Mouse (Mus musculus) CH12.LX (cell line): ENCODE measurements around the gene Arnt. TPM values are rescaled to one million over a fixed set of nuclear protein-coding genes. Genes with fewer than 3 reads are reported as not detected.
A peak's percentile ranks its signal among the peaks of the same experiment; 100 is the strongest.

Experiments
- DNase-seq: peaks from one replicate; pipeline ENCODE4 v3.0.0-alpha.2; 2013; ENCODE audit errors: extremely low read depth
- H3K27ac ChIP-seq: 2 replicates; pipeline ENCODE4 v1.5.1; 2012; ENCODE audit warnings: low read depth, mild to moderate bottlenecking, control low read depth, moderate library complexity; ENCODE audit not compliant: insufficient read depth
- H3K27me3 ChIP-seq: replicated peaks from 2 replicates; pipeline ENCODE3; 2012; ENCODE audit warnings: inconsistent platforms
- H3K36me3 ChIP-seq, 2 experiments: replicated peaks in 1 of 2; 2 replicates each; pipeline versions ENCODE3 to v1.6.1; 2012; ENCODE audit warnings: inconsistent platforms in 1 of 2, low read length in 1 of 2, mild to moderate bottlenecking in 1 of 2, mixed read lengths in 1 of 2, moderate library complexity in 1 of 2; ENCODE audit not compliant: control insufficient read depth in 1 of 2, insufficient read depth in 1 of 2
- H3K4me1 ChIP-seq, 2 experiments: 2 replicates each; pipeline ENCODE4 v1.6.1; 2012; ENCODE audit warnings: inconsistent platforms in 1 of 2, moderate library complexity in 1 of 2; ENCODE audit not compliant: insufficient read depth in 2 of 2, control insufficient read depth in 1 of 2
- H3K4me2 ChIP-seq: 2 replicates; pipeline ENCODE4 v1.6.1; 2012; ENCODE audit warnings: low read depth, mild to moderate bottlenecking, control low read depth; ENCODE audit not compliant: poor library complexity, insufficient read depth, severe bottlenecking
- H3K4me3 ChIP-seq, 3 experiments: fragments of 150-350 bp in 1 of 3; sonication (generic) in 1 of 3; replicated peaks in 1 of 3; 2 replicates each; pipeline versions ENCODE3 to v1.5.1; 2011 to 2012; ENCODE audit warnings: low read depth in 2 of 3, low read length in 2 of 3, mild to moderate bottlenecking in 2 of 3, moderate library complexity in 2 of 3, control low read depth in 1 of 3, improper control_type of control experiment in 1 of 3, inconsistent platforms in 1 of 3, mixed read lengths in 1 of 3; ENCODE audit not compliant: poor library complexity in 1 of 3
- H3K79me2 ChIP-seq: replicated peaks from 2 replicates; pipeline ENCODE4 v1.6.1; 2012; ENCODE audit warnings: mild to moderate bottlenecking, moderate library complexity; ENCODE audit not compliant: control insufficient read depth, poor library complexity, insufficient read depth, severe bottlenecking; ENCODE audit errors: extremely low read depth
- H3K9ac ChIP-seq: 2 replicates; pipeline ENCODE4 v1.6.1; 2012; ENCODE audit warnings: low read depth, mild to moderate bottlenecking, control low read depth, moderate library complexity; ENCODE audit not compliant: insufficient read depth
- H3K9me3 ChIP-seq: replicated peaks from 2 replicates; pipeline ENCODE3; 2012; ENCODE audit warnings: low read length, inconsistent platforms, mixed read lengths
- BHLHE40 ChIP-seq: IDR thresholded peaks from 2 replicates; pipeline ENCODE4 v1.6.1; 2011; ENCODE audit warnings: mild to moderate bottlenecking, low read depth, low read length, improper control_type of control experiment
- CHD1 ChIP-seq: IDR thresholded peaks from 2 replicates; pipeline ENCODE4 v1.6.1; 2012; ENCODE audit warnings: low read depth, low read length, improper control_type of control experiment, inconsistent platforms
- CHD2 ChIP-seq: IDR thresholded peaks from 2 replicates; pipeline ENCODE4 v1.6.1; 2011; ENCODE audit warnings: low read length, improper control_type of control experiment
- CTCF ChIP-seq, 2 experiments: IDR thresholded peaks in 1 of 2; conservative IDR thresholded peaks in 1 of 2; 2 replicates each; pipeline ENCODE4 v1.5.1; 2011 to 2012; ENCODE audit warnings: low read depth in 2 of 2, low read length in 2 of 2, improper control_type of control experiment in 1 of 2, inconsistent platforms in 1 of 2, mild to moderate bottlenecking in 1 of 2, moderate library complexity in 1 of 2
- E2F4 ChIP-seq: IDR thresholded peaks from 2 replicates; pipeline ENCODE4 v1.6.1; 2011; ENCODE audit warnings: low read depth, low read length, improper control_type of control experiment; ENCODE audit not compliant: insufficient replicate concordance
- GABPA ChIP-seq: IDR thresholded peaks from 2 replicates; pipeline ENCODE4 v1.6.1; 2012; ENCODE audit warnings: low read depth, low read length, improper control_type of control experiment, inconsistent platforms; ENCODE audit not compliant: insufficient replicate concordance
- IRF4 ChIP-seq: IDR thresholded peaks from 2 replicates; pipeline ENCODE4 v1.6.1; 2014; ENCODE audit warnings: low read depth, mild to moderate bottlenecking, inconsistent platforms, low read length, improper control_type of control experiment
- JUN ChIP-seq: IDR thresholded peaks from 2 replicates; pipeline ENCODE4 v1.6.1; 2011; ENCODE audit warnings: low read depth, mild to moderate bottlenecking, low read length, improper control_type of control experiment, moderate library complexity; ENCODE audit not compliant: insufficient read depth
- MAFK ChIP-seq: IDR thresholded peaks from 2 replicates; pipeline ENCODE4 v1.6.1; 2011; ENCODE audit warnings: low read length, improper control_type of control experiment; ENCODE audit not compliant: insufficient replicate concordance
- MEF2A ChIP-seq: IDR thresholded peaks from 2 replicates; pipeline ENCODE4 v1.6.1; 2014; ENCODE audit warnings: low read depth, mild to moderate bottlenecking, inconsistent platforms, low read length, improper control_type of control experiment, borderline replicate concordance
- MYC ChIP-seq: IDR thresholded peaks from 2 replicates; pipeline ENCODE4 v1.6.1; 2011; ENCODE audit warnings: low read depth, mild to moderate bottlenecking, improper control_type of control experiment, low read length
- POLR2A ChIP-seq: IDR thresholded peaks from 2 replicates; pipeline ENCODE4 v1.6.1; 2011; ENCODE audit warnings: low read depth, mild to moderate bottlenecking, improper control_type of control experiment, low read length
- RAD21 ChIP-seq: IDR thresholded peaks from 2 replicates; pipeline ENCODE4 v1.6.1; 2011; ENCODE audit warnings: low read depth, mild to moderate bottlenecking, low read length, improper control_type of control experiment, moderate library complexity
- SIN3A ChIP-seq: IDR thresholded peaks from 2 replicates; pipeline ENCODE4 v1.6.1; 2012; ENCODE audit warnings: low read length, improper control_type of control experiment, inconsistent platforms
- SMC3 ChIP-seq: IDR thresholded peaks from 2 replicates; pipeline ENCODE4 v1.6.1; 2011; ENCODE audit warnings: low read depth, low read length, improper control_type of control experiment
- TBP ChIP-seq: conservative IDR thresholded peaks from 2 replicates; pipeline ENCODE4 v1.6.1; 2011; ENCODE audit warnings: low read depth, low read length, improper control_type of control experiment
- UBTF ChIP-seq: IDR thresholded peaks from 2 replicates; pipeline ENCODE4 v1.6.1; 2012; ENCODE audit warnings: low read depth, mild to moderate bottlenecking, inconsistent platforms, low read length, improper control_type of control experiment, moderate library complexity
- USF1 ChIP-seq: IDR thresholded peaks from 2 replicates; pipeline ENCODE4 v1.6.1; 2014; ENCODE audit warnings: low read depth, mild to moderate bottlenecking, inconsistent platforms, low read length, improper control_type of control experiment
- ZC3H11A ChIP-seq: IDR thresholded peaks from 2 replicates; pipeline ENCODE4 v1.6.1; 2012; ENCODE audit warnings: low read depth, mild to moderate bottlenecking, inconsistent platforms, low read length, improper control_type of control experiment
- ZNF384 ChIP-seq: IDR thresholded peaks from 2 replicates; pipeline ENCODE4 v1.6.1; 2012; ENCODE audit warnings: low read depth, low read length, improper control_type of control experiment, inconsistent platforms
- dilution Hi-C: fragments of 300-500 bp; cut with MboI; formaldehyde crosslinking; loops from 2 replicates; pipeline ENCODE4 v1.14.3; 2020; ENCODE audit warnings: low sequenced_read_pairs; ENCODE audit not compliant: extremely low pct_unique_long_range_greater_than_20kb, extremely low pct_ligation_motif_present
- in situ Hi-C: fragments of 300-500 bp; cut with MboI; formaldehyde crosslinking; loops from 3 replicates; pipeline ENCODE4 v1.14.3; 2019; ENCODE audit warnings: low sequenced_read_pairs, low pct_ligation_motif_present, low pct_unique_long_range_greater_than_20kb, mixed read lengths
- polyA plus RNA-seq: library from polyadenylated mRNA; unstranded; fragments of >175 nt; gene quantifications from 2 replicates; pipeline ENCODE4 v1.2.1, GENCODE M21; 2012; ENCODE audit warnings: low read depth; ENCODE audit not compliant: insufficient read length
- total RNA-seq, 2 experiments: library from RNA; depleted of rRNA; stranded (reverse); fragments of 300-350 nt in 1 of 2; fragments of >200 nt in 1 of 2; gene quantifications; 2 replicates each; pipeline ENCODE4 v1.2.3; 2012 to 2014

Gene Arnt
- total and polyA plus RNA-seq, 3 experiments, result 12.4 to 27.7 (median 13.2) TPM

DNA sequence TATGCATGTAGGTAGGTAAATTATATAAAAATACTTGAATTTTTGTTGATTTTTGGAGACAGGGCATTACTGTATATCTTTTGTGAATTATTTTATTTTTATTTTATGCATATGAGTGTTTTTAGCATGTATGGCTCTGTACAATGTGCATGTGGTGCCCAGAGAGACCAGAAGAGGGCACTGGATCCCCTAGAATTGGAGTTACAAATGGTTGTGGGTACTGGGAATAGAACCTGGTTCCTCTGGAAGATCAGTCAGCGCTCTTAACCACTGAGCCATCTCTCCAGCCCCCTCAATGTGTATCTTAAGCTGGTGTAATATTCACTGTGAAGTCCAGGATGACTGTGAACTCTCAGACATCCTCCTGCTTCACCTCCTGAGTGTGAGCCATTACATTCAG, 100.7 kb downstream of the Arnt start:
- Histone ChIP-seq H3K27ac (no peak overlapping the region), H3K4me1 (peaks cover 1 to 26% of the 10 kb centered on the region in 2 experiments; a peak in 3 of 4 replicates), H3K9ac (no peak overlapping the region), H3K9me3 (peaks cover 12% of the 10 kb centered on the region), H3K79me2 (no peaks in the 10 kb centered on the region), H3K36me3 (peaks cover 36 to 79% of the 10 kb centered on the region in 2 experiments), H3K27me3 (no peaks in the 10 kb centered on the region), H3K4me3 (no peak overlapping the region), H3K4me2 (no peak overlapping the region)
- in situ Hi-C loops (no loop called here), dilution Hi-C loops (no loop called here)
- TF ChIP-seq BHLHE40, result no peak
- no peak for TF ChIP-seq CHD2
- peak in 1 of 2 experiments; percentile 14; a peak in 1 of 4 replicates for TF ChIP-seq CTCF (conservative IDR thresholded peaks at IDR 0.05 in 1 of 2, IDR thresholded peaks at IDR 0.05 in 1 of 2; ENCODE audit: low read depth in 2 of 2, low read length in 2 of 2)
- TF ChIP-seq CHD1, result no peak
- no peak for DNase-seq

DNA sequence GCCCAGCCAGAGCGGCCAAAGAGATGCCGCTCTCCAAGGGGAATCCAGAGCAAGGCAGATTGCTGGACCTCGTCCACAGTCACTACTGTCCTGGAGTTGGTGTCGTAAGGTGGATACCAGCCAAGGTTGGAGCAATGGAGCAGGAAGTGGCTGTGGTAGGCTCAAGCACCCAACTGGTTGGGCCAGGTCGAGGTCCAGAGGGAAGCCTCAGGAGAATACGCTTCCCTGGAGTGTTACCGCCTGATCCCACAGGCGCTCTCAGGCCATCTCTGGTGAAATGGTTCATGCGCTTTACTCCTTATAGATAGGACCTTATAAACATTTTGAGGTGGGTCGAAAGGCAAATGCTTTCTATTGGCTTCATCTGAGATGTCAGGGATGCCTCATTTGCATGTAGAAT, 104.7 kb downstream of the Arnt start:
- no peak overlapping the region for H3K9ac ChIP-seq
- dilution Hi-C loops (no loop called here), in situ Hi-C loops (no loop called here)
- H3K36me3 ChIP-seq, result peaks cover 27 to 68% of the 10 kb centered on the region in 2 experiments
- no peak for DNase-seq
- no peaks in the 10 kb centered on the region for H3K27me3 ChIP-seq
- no peak overlapping the region for H3K4me3 ChIP-seq
- peaks cover 10 to 37% of the 10 kb centered on the region in 2 experiments; a peak in 3 of 4 replicates for H3K4me1 ChIP-seq
- no peaks in the 10 kb centered on the region for H3K79me2 ChIP-seq
- no peak for TF ChIP-seq JUN
- TF ChIP-seq UBTF, result no peak
- TF ChIP-seq IRF4, result no peak
- TF ChIP-seq POLR2A, result no peak
- TF ChIP-seq SIN3A, result no peak
- TF ChIP-seq ZC3H11A, result no peak
- no peak for TF ChIP-seq RAD21
- TF ChIP-seq USF1, result no peak
- TF ChIP-seq MEF2A, result no peak
- no peak for TF ChIP-seq MYC
- no peak for TF ChIP-seq MAFK
- peaks cover 12% of the 10 kb centered on the region for H3K9me3 ChIP-seq
- no peak overlapping the region for H3K27ac ChIP-seq
- no peak overlapping the region for H3K4me2 ChIP-seq

DNA sequence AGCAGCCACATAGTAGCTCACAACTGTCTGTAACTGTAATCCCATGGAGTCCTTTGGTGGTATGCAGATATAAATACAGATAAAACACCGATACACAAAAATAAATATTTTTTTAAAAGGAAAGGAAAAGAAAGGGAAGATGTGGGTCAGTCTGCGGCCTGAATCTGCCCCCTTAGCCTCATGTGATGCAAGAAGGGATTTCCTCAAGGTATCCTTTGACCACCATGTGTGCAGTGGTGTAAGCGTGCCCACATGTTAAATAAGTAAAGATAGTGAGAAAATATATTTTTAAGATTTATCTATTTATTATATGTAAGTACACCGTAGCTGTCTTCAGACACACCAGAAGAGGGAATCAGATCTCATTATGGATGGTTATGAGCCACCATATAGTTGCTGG, 105.6 kb downstream of the Arnt start:
- H3K4me3 ChIP-seq, result no peak overlapping the region
- in situ Hi-C loops (no loop called here), dilution Hi-C loops (no loop called here)
- no peak overlapping the region for H3K4me2 ChIP-seq
- H3K79me2 ChIP-seq, result no peaks in the 10 kb centered on the region
- no peaks in the 10 kb centered on the region for H3K27me3 ChIP-seq
- peaks cover 30 to 70% of the 10 kb centered on the region in 2 experiments for H3K36me3 ChIP-seq
- no peak overlapping the region for H3K9ac ChIP-seq
- peaks cover 10 to 37% of the 10 kb centered on the region in 2 experiments; a peak in 3 of 4 replicates for H3K4me1 ChIP-seq
- H3K27ac ChIP-seq, result no peak overlapping the region
- TF ChIP-seq GABPA (no peak), JUN (no peak), TBP (no peak), MEF2A (no peak), E2F4 (no peak), ZNF384 (no peak), MYC (no peak), SIN3A (no peak), SMC3 (no peak), MAFK (no peak)
- H3K9me3 ChIP-seq, result peaks cover 6% of the 10 kb centered on the region
- no peak for DNase-seq
